Mouse (Mus musculus) urinary bladder, postnatal 14 days (tissue): ENCODE data around the gene Sult6b1.

Experiments
- DNase-seq: peaks from one replicate; pipeline ENCODE4 v3.0.0; 2021; ENCODE audit warnings: low spot score

Sult6b1 gene

GRCm38 (mm10) chr17:78883291-78883690, 23.5 kb downstream of the Sult6b1 start:
- DNase-seq: no peak

- peak; percentile 89 for DNase-seq
These were observed 24.2 kb downstream of the Sult6b1 start, which contains the start of gene Eif2ak2 for GRCm38 (mm10) chr17:78882401-78883112. TSS of gene Eif2ak2 (minus strand) at chr17:78882573.

DNA sequence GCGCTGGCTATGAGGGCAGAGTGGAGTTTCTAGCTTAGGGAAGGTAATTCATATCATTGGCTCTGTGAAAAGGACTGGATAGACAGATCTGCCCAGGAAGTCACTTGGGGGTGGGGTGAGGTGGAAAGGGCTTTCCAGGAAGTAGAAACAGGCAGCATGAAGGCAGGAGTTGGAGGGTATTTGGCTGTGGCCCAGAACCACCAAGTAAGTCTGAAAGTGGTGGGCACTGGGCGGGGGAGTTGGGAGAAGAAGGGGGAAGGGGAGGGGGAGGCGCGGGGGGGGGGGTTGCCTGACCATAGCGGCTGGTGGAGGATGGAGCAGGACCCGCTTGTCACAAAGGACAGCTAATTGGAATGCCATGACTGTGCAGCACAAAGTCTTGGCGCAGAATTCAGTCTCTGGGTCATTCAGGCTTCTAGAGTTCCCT, 24.9 kb downstream of the Sult6b1 start:
- DNase-seq: peak; percentile 11

- DNase-seq: no peak
These were observed 32.9 kb downstream of the Sult6b1 start for GRCm38 (mm10) chr17:78873886-78874285.

- no peak for DNase-seq
These were observed 50.5 kb downstream of the Sult6b1 start for GRCm38 (mm10) chr17:78856243-78856642.

- DNase-seq: no peak
These were observed 64.4 kb downstream of the Sult6b1 start for GRCm38 (mm10) chr17:78842271-78842928.

- no peak for DNase-seq
These were observed 70.7 kb downstream of the Sult6b1 start for GRCm38 (mm10) chr17:78836056-78836455.

DNA sequence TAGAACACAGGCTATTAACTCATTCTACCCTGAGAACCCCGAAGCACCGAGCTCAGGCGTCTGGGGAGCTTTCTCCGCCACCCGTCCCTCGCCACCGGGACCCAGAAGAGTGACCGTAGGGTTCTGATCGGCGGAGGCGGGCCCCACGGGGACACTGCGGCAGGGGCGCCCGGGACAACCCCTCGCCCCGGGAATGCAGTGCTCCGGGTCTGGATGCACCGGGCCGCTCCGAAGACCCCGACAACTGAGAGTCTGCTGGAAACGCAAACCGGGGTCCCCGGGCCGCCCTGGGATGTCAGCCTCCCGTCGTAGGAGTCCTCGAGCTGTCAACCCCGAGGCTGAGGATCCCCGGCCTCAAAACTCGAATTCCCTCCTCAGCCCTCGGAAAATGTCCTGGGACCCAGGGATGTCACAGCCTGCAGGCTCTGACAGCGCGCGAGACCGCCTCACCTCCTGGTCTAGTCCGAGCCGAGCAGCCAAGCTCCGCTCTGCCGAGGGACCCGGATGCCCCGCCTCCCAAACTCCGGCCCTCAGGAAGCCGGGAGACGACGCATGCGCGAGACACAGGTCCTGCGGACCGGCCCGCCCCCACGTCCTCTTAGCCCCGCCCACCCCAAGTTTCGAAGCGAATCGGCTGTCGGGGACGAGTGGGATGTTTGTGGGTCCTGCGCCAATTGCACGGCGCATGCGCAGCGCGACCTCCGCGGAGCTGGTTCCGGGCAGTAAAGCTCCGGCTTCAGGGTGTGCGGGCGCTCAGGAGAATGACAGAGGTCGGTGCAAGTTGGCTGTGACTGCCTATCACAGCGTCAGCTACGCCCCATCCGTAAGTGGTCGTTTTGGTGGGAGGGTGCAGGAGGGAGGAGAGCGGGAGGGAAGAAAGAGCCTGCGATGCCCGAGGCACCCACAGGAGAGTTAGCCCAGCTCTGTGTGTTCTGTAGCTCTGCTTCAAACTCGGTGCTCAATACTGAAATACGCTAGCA, 71.6 kb downstream of the Sult6b1 start, which contains the start of the genes Heatr5b and Gpatch11:
TSS of gene Heatr5b (minus strand) at position 509 of the 980 bp plus-strand sequence.
TSS of gene Gpatch11 (plus strand) at position 712 of the 980 bp plus-strand sequence.
- DNase-seq: peak; percentile 99
